Mouse (Mus musculus) frontal cortex, adult (tissue): Measurements from ENCODE around the gene Rreb1.

Experiments used
- ATAC-seq: cut with Nextera tagmentation; 2 replicates; pipeline ENCODE4 v1.9.2; 2017; ENCODE audit warnings: mild to moderate bottlenecking, moderate library complexity, mixed read lengths; ENCODE audit not compliant: low TSS enrichment

Gene Rreb1

DNA sequence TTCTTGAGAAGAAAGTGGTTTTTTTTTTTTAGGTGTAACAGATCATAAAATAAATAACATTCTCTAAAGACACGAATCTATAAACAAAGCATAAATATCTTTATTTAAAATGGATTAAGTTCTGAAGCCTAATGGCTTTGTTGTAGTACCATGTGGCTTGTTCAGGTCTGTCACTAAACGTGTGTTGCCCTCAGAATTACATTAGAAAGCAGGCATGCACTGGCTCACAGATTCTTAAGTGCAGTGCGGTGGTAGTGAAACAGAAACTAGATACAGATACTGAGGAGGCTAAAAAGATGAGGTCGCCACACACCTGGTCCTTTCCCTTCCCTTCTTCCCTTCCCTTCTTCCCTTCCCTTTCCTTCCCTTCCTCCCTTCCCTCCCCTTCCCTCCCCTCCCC lies 75.2 kb downstream of the Rreb1 start:
- ATAC-seq, result no peak

GRCm38 (mm10) chr13:37854031-37854431 lies 75.8 kb downstream of the Rreb1 start:
- ATAC-seq, result peak; percentile 23; the same call in 1 of the 2 replicates

GRCm38 (mm10) chr13:37854455-37855220 lies 76.4 kb downstream of the Rreb1 start:
- ATAC-seq, result no peak

DNA sequence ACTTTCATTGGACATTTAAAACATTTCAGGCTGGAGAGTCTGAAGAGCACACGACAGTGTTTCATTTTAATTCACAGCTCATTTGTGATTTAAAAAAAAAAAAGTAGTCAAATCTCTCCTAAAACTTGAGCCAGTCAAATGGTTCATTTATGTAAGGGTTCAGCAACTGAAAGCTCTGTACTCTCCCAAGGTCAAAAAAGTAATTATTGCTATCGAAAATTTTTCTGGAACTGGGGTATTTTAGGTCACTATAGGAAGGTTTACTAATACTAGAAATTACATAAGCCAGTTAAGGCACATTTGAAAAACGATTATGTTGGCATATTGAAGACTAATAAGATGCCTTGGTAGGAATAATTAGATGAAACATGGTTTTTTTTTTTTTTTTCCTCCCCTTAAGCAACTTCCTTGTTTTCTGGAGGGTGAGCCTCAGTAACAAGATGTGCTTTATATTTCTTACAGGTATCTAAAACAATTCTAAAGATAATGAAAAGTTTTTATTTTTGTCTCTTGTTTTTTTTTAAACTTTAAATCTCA lies 77.1 kb downstream of the Rreb1 start:
- ATAC-seq, result no peak

DNA sequence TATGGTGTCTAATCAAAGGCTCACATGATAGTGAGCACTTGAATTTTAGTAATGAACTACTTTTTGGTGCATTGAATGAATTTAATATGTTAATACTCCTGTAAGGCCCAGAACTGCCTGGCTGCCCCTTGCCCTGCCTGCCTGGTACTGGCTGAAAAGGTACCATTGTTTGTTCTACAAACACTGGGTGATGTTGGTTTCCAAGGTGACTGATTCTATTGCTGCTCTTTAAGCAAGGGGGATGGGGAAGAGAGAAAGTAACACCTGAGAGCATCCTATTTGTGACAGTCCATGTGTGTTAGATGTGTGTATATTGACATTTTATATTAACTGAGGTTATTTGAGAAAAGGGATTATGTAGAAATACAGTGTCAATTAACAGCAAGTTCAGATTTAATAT lies 77.6 kb downstream of the Rreb1 start:
- no peak for ATAC-seq

GRCm38 (mm10) chr13:37856537-37856936 lies 78.3 kb downstream of the Rreb1 start:
- ATAC-seq, result no peak

DNA sequence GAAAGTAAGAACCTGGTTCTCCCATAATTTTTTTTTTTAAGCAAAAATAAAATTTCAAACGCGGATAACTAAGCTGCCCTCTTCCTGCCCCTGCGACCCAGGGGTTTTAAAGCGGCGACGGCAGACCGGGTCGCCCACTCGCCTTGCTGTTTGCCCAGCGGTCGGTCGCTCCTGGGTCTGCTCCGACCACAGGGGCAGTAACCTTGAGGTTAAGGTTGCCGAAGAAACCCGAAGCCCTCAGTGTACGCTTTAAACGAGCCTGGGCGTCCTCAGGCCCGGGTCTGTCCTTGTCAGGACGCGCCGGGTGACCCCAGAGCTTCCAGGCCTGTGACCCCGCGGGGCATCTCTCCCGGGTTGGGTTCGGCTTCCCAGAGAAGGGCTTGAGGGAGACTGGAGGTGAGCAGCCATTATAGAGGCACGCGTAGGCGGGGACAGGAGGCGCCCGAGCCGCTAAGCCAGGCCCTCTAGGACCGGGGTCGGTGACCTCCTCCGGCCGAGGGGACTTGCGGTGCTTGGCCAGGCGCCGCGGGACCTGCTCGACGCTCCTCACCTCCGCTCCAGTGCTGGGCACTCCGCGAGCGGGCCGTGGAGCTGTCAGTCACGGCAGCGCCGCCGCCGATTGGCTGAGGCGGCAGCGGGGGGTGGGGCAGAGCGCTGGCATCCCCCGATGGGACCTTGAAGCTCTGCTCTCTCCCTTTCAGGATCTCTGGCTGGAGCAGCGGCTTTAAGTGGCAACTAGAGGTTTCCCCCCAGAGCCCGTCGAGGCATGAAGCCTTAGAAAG lies 79.3 kb downstream of the Rreb1 start:
- ATAC-seq, result peak; percentile 94

GRCm38 (mm10) chr13:37858066-37858501 lies 79.9 kb downstream of the Rreb1 start:
- peak; percentile 4; the same call in 1 of the 2 replicates for ATAC-seq

DNA sequence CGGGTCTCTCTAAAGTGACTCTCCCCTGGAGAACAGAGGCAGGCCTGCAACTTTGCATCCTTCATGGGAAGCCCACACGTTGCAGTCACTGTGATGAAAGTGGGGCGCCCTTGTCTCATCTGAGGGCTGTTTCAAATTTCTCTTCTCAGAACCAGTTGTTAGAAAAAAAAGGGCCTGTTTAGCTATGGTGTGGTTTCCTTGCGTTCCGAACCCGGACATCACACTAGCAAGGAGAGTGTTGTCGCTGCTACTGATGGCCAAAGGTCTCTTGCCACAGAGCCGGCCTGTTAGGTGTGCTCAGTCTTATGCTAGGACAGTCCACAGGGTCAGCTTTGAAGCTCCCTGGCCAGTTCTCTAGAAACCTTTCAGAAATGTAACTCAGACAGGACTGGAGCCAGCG lies 80.3 kb downstream of the Rreb1 start:
- no peak for ATAC-seq

DNA sequence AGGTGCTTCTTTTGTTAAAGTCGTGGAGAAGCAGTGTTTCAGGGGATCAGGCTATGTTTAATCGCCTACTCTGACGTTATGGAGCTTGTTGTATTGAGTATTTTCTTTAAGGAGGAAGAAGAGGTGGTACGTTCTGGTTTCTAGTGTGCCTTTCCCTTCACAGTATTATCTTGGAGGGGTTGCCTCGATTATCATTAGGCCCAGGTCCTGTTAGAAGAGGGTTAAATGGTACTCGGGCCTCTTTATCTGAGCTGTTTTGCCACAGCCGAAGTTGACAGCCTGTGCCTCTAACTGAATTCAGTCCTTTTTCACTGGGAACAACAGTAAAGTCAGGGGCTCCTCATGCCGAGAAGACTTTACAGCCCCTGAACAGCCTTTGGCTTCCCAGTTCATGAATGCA lies 81.6 kb downstream of the Rreb1 start:
- ATAC-seq, result no peak

GRCm38 (mm10) chr13:37860204-37860603 lies 82.0 kb downstream of the Rreb1 start:
- ATAC-seq, result no peak

- ATAC-seq, result no peak
Observed at GRCm38 (mm10) chr13:37860789-37861188, 82.6 kb downstream of the Rreb1 start.

DNA sequence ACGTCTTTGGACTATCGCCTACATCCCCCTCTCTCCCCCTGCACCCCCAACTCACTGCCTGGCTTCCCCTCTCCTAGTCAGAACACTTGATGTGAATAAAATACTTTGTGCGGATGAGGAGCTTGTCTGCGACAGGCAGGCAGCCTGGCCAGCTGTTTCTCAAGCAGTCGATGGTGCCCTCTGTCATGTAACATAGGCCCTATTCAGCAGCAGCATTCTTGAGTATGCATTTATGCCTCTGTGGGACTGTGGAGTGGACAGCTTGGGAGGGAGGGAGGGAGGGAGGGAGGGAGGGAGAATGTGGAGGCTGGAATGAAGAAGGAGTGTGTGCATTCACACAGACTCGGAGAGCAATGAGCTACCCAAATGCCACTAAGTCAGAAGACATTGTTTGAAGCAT lies 84.3 kb downstream of the Rreb1 start:
- peak; percentile 21; the same call in 1 of the 2 replicates for ATAC-seq

- no peak for ATAC-seq
Observed at GRCm38 (mm10) chr13:37863643-37864042, 85.4 kb downstream of the Rreb1 start.

- no peak for ATAC-seq
Observed at GRCm38 (mm10) chr13:37864697-37865096, 86.5 kb downstream of the Rreb1 start.

DNA sequence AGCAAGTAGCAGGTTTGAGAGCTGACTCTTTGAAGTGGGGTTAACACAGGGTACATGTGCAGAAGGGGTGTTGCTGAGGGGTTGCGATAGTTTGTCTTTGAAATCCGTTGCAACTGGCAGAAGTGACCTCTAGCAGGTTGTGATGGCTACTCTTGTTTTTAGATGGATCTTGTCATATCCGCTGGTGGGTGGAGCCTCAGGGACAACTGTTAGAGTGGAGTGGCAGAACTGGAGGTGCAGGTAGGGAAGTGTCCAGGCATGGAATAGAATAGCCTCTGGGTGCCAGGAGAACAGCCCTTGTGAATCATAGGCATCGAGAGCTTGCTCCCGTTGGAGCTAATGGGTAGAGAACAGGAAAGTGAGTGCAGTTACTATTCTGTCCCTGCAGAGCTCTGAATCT lies 88.1 kb downstream of the Rreb1 start:
- ATAC-seq, result no peak

DNA sequence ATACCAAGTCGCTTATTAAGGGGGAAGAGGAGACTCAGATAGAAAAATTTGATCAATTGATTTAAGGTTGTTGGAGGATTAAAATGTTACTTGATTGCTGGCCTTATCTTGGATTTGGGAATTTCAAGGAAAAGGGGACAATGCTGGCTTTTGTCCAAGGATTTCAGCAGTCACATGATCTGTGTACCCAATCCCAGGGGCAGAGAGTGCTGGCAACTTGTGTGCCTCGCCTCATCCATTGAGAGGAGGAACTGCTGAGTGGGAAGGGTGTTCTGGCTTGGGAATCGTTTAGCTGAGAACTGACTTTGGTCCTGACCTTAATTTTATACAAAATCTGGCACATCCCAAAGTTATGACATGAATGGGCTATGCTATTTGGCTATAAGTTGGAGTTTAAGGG lies 88.6 kb downstream of the Rreb1 start:
- ATAC-seq, result no peak

GRCm38 (mm10) chr13:37870118-37870908 lies 92.1 kb downstream of the Rreb1 start:
- ATAC-seq, result no peak

DNA sequence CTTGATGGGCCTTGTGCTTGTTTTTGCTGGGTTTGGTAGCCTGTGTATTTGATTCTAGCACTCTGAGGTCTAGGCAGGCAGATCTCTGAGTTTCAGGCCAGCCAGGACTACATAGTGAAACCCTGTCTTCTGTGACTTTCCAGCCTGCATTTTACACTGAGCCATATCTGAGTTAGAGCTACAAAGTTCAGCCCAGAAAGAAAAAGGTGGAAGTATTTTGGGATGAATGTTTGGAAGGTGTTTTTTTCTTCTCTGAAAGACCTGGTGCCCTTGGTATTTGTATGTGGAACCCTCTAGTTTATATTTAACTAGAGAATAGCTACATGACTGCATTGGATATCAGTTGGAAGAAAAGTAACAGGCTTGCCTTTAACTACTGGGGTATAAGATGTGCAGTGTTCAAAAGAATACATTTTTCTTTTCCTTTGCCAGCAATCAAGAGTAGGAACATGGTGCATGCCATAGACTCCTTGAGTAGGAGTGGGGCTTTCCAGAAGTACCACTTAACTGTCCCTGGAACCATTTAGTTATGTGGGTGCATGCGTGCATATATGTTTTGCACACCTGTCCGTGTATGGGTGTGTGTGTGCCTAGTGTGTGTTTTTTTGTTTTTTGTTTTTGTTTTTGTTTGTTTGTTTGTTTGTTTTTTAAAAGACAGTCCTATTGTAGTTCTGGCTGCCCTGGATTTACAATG lies 94.1 kb downstream of the Rreb1 start:
- ATAC-seq, result no peak

DNA sequence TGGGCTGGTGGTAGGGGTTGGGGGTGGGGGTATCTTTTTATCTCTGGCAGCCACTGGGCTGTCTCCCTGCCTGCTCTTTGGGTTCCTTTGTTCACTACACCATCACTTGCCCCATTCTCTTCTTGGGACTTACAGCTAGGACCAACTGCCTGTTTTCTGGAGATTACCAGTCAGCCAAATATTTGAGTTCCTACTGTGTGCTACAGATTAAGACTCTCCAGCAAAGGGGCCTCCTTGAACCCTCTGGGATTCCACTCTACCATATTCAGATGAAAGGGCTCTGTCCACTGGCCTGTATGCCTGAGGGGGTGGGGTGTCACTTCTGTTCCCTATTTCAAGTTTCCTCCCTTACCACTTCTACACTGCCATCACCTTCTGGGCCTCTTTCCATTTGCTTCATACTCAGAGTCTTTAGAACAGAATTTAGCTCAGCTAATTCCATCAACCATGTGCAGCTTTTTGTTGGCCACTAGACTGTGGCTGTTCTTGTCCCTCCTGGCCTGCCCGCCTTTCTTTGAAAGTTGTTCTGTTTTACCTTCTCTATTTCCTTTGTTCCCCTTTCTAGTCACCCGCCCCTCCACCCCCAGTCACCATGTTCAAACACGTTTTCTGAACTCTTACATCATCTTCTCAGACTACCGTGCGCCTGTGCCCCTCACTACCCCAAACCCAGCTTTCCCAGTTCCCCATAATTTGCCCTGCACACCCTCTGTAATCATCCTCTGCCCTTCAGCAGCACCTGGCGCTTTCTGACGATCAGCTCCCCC lies 95.1 kb downstream of the Rreb1 start:
- ATAC-seq, result no peak

DNA sequence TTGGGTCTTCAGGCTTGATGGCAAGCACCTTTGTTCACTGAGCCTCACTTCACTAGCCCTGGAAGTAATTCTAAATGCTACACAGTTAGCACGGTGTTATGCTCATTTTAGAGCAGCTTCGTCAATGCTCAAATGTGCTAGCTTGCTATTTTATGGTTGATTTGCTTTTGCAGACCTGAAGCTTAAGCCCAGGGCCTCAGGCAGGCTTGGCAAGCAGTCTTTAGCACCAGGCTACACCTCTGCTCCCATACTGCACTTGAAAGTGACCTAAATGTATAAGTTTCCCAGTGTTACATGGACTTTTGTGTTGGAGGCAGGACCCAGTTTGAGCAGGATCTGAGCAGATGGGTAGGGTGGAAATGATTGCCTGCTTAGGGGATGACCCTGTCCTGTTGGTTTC lies 97.7 kb downstream of the Rreb1 start:
- no peak for ATAC-seq
